Mouse (Mus musculus) midbrain, embryonic 14.5 days (tissue): ENCODE measurements at regions not wholly inside any gene's neighbourhood (a gene's known extent, or its start where the extent isn't known, plus 50 kb on each side); places are given as distances from the start of the nearest gene placed in this dataset.

Experiments used
- ATAC-seq: fragments of 200-750 bp; cut with Nextera tagmentation; 2 replicates; pipeline ENCODE4 v1.8.0; 2017; ENCODE audit warnings: moderate number of reproducible peaks, moderate library complexity; ENCODE audit not compliant: low FRiP score, low TSS enrichment
- DNase-seq: peaks from one replicate; pipeline ENCODE4 v3.0.0-alpha.2; 2015
- H3K27ac ChIP-seq: fragments of 300-500 bp; sonication (generic); replicated peaks from 2 replicates; pipeline ENCODE4 v1.5.1; 2014; ENCODE audit warnings: mild to moderate bottlenecking, low read depth, low read length, moderate library complexity
- H3K27me3 ChIP-seq: fragments of 300-500 bp; sonication (generic); 2 replicates; pipeline ENCODE4 v1.6.1; 2014; ENCODE audit warnings: low read length, control low read depth, mixed read lengths; ENCODE audit not compliant: control insufficient read depth, insufficient read depth
- H3K36me3 ChIP-seq: fragments of 300-500 bp; sonication (generic); 2 replicates; pipeline ENCODE4 v1.6.1; 2014; ENCODE audit warnings: low read length, control low read depth; ENCODE audit not compliant: control insufficient read depth, insufficient read depth
- H3K4me1 ChIP-seq: fragments of 300-500 bp; sonication (generic); 2 replicates; pipeline ENCODE4 v1.6.1; 2014; ENCODE audit warnings: mild to moderate bottlenecking, antibody characterized with exemption, low read length, control low read depth; ENCODE audit not compliant: control insufficient read depth, insufficient read depth
- H3K4me2 ChIP-seq: fragments of 300-500 bp; sonication (generic); 2 replicates; pipeline ENCODE4 v1.6.1; 2014; ENCODE audit warnings: mild to moderate bottlenecking, low read length, moderate library complexity
- H3K4me3 ChIP-seq: fragments of 300-500 bp; sonication (generic); replicated peaks from 2 replicates; pipeline ENCODE4 v1.5.1; 2014; ENCODE audit warnings: low read depth, low read length
- H3K9ac ChIP-seq: fragments of 300-500 bp; sonication (generic); replicated peaks from 2 replicates; pipeline ENCODE4 v1.6.1; 2014; ENCODE audit warnings: mild to moderate bottlenecking, low read length, moderate library complexity
- H3K9me3 ChIP-seq: fragments of 300-500 bp; sonication (generic); 2 replicates; pipeline ENCODE4 v1.6.1; 2016; ENCODE audit warnings: low read length, control low read depth, mixed read lengths; ENCODE audit not compliant: control insufficient read depth
- WGBS: fragments of 180-500 bp; shearing (Covaris S2); extraction: QIAGEN DNeasy Blood & Tissue Kit; methylation state at CpG from one replicate; pipeline ENCODE4 v1.1.7; 2014; 5-methylcytosine and 5-hydroxymethylcytosine counted together

DNA sequence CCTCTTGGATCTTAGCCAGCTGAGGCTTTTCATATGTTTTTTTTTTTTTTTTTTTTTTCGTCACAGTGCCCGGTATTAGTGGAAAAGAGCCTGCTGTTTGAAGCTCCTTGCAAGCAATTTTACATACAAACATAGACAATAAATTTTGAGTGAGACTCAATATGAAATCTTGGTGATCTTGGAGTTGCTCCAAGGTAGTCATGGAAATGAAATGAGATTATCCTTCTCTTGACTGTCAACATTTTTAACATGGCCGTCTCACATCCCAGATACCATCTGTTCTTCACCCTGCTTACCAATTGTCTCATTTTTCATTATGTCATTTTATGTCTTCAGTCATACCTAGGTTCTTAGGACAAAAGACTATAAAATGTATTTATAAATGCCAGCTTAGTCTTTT, 971.4 kb upstream of the Lrrn3 start:
- DNase-seq = peak; percentile 13
- WGBS = 52% methylated on average over 3 of the region's 3 CpGs

DNA sequence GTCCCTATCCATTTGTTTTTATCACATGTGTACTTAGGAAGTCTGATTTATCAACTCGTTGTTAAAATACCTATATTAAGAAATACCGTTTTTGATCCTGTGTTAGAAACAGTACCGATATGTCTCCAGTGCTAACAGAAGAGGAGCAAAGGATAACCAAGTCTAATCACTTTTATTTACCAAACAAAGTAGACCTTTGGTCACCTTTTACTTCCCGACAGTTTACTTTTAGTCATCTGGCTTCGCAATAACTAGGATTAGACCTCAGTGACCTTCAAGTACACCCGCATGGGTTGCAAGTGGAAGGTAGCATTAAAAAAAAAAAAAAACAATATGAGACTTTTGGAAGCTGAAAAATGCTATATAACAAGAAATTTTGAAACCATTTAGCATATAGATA, 949.4 kb upstream of the Lrrn3 start:
- Histone ChIP-seq H3K9ac (no peak overlapping the region), H3K27ac (no peak overlapping the region), H3K4me2 (no peak overlapping the region), H3K4me1 (no peaks in the 10 kb centered on the region), H3K4me3 (no peak overlapping the region), H3K27me3 (no peaks in the 10 kb centered on the region), H3K9me3 (no peaks in the 10 kb centered on the region), H3K36me3 (no peaks in the 10 kb centered on the region)
- DNase-seq (no peak), ATAC-seq (no peak)
- WGBS = 94% methylated on average over 6 of the region's 6 CpGs

More for the DNA sequence above, 971.4 kb upstream of the Lrrn3 start:
- ATAC-seq = no peak
- H3K9me3 ChIP-seq = no peaks in the 10 kb centered on the region
- H3K4me3 ChIP-seq = no peak overlapping the region
- no peaks in the 10 kb centered on the region for H3K36me3 ChIP-seq
- H3K4me1 ChIP-seq = no peaks in the 10 kb centered on the region
- H3K4me2 ChIP-seq = no peak overlapping the region
- no peak overlapping the region for H3K9ac ChIP-seq
- no peak overlapping the region for H3K27ac ChIP-seq
- H3K27me3 ChIP-seq = no peaks in the 10 kb centered on the region

DNA sequence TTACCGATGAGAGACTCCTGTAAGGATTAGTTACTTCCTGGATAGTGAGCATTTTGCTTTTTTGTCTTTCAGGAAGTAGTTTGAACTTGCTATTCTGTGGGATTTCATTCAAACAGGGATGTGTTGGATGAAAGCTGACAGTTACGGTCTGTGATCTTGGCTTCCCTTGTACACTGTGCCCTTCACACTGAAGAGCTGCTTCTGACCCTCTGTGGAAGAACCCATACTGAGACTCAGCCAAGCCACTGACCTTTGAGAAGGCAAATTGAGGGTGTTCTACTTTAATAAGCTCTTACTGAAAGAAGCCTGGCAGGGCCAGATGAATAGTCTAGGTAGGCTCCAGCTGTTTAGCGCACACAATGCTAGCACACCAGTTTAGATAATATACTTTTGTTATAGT, 941.2 kb upstream of the Lrrn3 start:
- H3K36me3 ChIP-seq = no peaks in the 10 kb centered on the region
- H3K9ac ChIP-seq = no peak overlapping the region
- H3K4me3 ChIP-seq = no peak overlapping the region
- DNase-seq = no peak
- H3K27ac ChIP-seq = no peak overlapping the region
- H3K4me2 ChIP-seq = no peak overlapping the region
- no peaks in the 10 kb centered on the region for H3K9me3 ChIP-seq
- no peak; the same call in 1 of the 2 replicates for ATAC-seq
- 58% methylated on average over 3 of the region's 3 CpGs for WGBS
- H3K4me1 ChIP-seq = no peaks in the 10 kb centered on the region
- H3K27me3 ChIP-seq = no peaks in the 10 kb centered on the region
